Mouse (Mus musculus): ENCODE measurements around the gene Litaf.

DNA sequence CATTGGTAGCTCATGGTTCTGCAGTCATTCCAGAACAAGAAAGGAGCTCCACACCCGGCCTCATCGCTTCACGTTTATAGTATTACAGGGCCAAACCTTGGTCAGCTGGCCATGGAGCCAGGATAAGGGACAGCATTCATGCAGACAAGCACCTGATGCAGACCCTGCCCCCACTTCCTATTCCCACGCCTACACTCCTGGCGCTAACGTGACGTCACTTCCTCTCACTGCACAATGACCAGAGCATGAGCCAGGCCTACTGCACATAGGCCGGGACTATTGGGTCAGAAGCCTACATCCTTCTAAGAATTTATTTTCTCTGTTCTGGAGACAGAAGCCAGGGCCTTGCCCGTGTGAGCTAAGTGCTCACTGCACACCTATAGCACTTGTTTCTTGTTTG lies 115.4 kb downstream of the Litaf start:
- no peak for TF ChIP-seq CTCF (IDR thresholded peaks at IDR 0.05)
- no peak for TF ChIP-seq EP300 (IDR thresholded peaks at IDR 0.05)
